Mouse (Mus musculus) lung, postnatal 36 days (tissue): Measurements from ENCODE around the gene Spc25.

Experiments
- DNase-seq: peaks from one replicate; pipeline ENCODE4 v3.0.0; 2022; ENCODE audit warnings: mixed read lengths

Spc25 gene

DNA sequence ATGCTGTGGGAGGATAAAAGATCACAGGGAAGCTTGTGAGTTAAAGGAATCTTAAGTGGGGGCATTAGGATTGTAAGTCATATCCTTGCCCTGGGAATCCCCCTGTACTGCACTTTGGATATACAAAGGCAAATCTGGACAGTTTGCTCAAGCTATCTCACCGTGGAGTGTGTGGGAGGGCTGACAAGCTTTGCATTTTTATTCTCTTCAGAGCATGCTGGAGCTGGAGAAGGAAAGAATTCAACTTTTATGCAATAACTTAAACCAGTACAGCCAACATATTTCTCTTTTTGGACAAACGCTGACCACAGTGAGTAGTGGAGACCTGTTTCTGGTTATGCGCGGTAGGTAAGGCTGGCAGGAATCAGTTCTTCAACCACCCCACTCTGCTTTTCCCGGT lies 30.7 kb downstream of the Spc25 start:
- no peak for DNase-seq

DNA sequence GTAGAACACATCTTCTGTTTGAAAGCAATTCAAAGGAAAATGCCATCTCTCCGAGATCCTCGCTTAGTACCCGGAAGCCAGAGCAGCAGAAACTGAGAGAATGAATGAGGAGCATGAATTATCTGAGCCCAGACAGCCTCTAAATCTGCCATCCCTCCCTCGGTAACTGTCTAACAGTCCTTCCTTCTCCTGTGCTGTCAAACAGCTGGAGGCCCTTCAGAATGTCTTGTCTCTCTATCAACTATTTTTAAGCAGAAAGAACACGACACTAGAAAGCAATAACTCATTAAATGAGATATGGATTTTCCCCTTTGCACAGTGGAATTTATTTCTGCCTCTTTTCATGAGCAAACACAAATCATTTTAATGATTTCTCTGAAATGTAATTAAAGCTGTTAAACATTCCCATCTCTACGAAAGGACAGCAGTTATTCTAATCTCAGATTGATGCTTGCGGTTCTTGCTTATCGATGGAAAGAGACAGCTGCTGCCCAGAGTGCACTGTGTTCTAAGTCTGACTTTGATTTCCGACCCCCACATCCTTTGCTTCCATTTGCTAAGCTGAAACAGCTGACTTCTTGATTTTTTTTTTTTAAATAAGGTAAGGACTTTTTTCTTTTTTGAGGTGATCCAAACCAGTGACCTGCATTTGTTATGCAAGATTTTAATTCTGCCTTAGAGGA lies 35.5 kb downstream of the Spc25 start:
- DNase-seq = no peak

DNA sequence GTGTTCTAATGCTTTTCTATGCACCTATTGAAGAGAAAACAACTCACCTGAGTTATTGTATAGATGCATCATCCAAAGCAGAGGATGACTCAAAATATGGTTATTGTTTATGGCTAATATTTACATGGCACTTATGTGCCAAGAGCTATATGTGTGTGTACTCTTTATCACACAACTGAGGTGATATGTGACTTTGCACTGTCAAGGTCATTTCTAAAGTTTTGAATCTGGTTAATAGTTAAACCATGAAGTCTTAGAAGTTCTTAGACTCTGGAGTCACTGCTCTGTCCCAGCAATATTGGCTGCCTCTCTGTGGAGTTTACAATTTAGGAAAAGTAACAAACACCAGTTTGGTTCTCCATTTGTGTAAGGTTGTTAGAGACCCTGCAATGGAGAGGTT lies 47.1 kb downstream of the Spc25 start:
- DNase-seq = no peak

DNA sequence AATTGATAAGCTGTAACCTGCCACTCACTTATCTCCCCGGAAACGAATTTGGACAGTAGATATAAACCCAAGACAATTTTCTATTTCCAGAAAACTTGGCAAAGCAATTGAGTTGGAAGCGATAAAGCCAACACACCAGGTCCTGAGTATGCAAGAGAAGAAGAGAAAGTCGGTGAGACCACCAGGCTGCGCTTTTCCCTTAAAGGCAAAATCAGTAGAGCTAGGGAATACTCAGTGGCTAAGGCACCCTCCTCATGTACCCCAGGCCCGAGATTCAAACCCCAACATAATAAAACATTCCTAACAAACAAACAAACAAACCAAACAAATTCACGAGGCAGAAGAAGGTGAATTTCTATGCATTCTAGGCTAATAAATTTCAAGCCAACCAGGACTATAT lies 49.7 kb downstream of the Spc25 start:
- DNase-seq = no peak

DNA sequence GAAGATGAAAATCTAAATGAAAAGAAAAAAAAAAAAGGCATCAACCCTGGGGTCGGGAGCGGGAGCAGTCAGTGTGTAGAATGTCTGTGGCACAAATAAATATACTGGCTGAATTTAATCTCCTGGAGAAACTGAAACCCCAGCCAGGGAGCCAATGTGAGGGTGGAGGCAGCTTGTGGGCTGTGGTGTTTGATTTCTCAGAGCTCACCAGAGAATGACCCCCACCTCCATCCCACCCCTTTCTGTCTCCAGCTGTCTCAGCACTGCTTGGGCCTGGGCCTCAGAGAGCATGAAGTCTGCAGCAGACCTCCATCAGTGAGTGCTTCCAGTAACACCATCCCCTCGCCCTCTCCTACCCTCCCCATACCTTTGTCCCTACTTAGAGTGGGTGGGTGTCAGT lies 50.1 kb downstream of the Spc25 start:
- DNase-seq = no peak

DNA sequence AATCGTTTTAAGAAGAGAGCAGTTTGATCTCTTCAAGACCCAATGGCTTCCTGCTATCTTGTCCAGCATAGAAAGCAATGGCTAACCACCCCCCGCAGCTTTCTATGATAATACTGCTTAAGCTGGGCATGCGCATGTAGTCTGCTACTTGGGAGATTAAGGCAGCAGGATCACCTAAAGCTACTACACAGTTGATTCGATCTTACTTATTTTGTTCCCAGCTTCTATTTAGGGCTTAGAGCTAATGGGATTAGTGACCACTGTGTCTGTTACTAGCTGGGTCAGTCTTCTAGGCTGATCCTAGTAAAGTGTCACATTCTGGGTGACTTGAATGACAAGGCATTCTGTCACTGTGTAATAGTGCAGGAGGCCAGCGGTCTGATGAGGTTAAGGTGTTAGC lies 55.2 kb downstream of the Spc25 start:
- DNase-seq = no peak

DNA sequence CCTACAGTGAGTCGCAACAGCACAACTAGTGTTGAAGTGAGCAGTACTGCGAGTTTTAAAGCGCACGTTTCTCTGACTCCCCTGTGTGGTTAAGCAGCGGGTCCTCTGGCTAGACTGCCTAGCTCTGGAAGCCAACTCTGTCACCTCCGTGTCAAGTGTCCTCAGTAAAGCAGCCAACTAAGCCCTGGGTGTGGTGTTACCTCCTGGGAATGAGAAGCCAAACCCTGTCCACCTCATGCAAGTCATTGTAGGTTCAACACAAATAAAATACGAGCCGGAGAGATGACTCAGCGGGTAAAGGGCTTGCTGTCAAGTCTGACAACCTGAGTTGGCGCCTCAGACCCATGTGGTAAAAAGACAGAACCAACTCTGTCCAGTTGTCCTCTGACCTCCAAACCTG lies 56.8 kb downstream of the Spc25 start:
- peak; percentile 26 for DNase-seq

DNA sequence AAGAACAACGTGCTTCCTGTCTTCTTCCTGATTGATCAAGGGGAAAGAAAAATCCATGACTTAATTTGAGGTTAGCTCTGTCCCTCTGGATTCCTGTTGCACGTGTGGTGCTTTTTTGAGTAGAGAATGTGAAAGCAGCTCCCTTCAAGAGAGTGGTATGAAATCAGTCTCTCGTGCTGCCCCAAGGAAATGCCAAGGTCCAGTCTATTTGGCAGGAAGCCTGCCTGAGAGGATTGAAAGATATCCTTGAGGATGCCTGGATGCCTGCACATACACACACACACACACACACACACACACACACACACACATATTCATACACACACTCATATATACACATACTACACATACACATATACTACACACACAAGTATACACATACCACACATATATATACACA lies 57.3 kb downstream of the Spc25 start:
- DNase-seq = peak; percentile 35
